Mouse (Mus musculus): ENCODE results near the gene Col5a3. TPM values are rescaled to one million over a fixed set of nuclear protein-coding genes. Genes with fewer than 3 reads are reported as not detected.

Col5a3 gene
- total RNA-seq, 1 experiment from 2014 or later: not detected

GRCm38 (mm10) chr9:20812537-20813271 is 2.2 kb downstream of the Col5a3 start:
- 0 out of 4 replicates have a peak, but pooled peaks of 1 of the 2 experiments have one; percentile 52 for ATAC-seq (replicated peaks in 1 of 2; ENCODE audit: insufficient read depth in 1 of 2, low FRiP score in 2 of 2, low TSS enrichment in 1 of 2, low read depth in 1 of 2, poor library complexity in 2 of 2, severe bottlenecking in 2 of 2)

DNA sequence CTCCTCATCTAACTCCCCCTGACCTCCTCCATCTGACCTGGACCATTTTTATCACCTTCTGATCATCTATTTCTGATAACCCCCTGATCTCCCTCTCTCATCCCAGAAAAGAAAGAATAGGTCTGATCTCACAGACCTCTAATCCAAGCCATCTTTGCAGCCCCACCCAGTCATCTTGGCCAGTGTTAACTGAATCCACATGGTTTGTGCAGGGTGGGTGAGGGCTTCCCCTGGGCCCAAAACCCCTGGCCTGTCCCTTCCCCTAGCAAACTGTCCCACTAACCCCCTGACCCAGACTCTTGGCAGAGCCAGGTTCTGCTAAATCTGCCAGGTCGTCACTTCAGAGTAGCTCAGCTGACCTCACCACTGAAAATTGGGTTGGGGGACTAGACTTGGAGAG is 4.1 kb downstream of the Col5a3 start:
- ATAC-seq (replicated peaks in 1 of 2; ENCODE audit: insufficient read depth in 1 of 2, low FRiP score in 2 of 2, low TSS enrichment in 1 of 2, low read depth in 1 of 2, poor library complexity in 2 of 2, severe bottlenecking in 2 of 2): no peak

- ATAC-seq (replicated peaks in 1 of 2; ENCODE audit: insufficient read depth in 1 of 2, low FRiP score in 2 of 2, low TSS enrichment in 1 of 2, low read depth in 1 of 2, poor library complexity in 2 of 2, severe bottlenecking in 2 of 2): no peak
Observed at GRCm38 (mm10) chr9:20810271-20810670, 4.6 kb downstream of the Col5a3 start.

DNA sequence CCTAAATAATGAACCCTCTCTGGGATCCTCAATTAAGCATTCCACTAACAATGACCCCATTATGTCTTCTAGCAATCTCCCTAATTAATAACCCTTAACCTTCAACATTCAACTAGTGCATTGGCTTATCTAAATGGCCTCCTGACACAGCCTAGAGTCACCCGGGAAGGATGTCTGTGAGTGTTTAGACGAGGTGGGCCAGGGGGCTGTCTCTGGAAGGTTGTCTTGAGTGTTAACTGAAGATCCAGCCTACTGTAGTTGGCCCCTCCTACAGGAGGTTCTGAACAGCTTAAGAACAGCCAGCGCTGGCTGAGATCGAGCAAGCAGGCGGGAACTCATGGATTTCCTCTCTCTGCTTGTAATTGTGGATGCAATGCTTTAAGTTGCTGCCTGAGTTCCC is 9.2 kb downstream of the Col5a3 start:
- ATAC-seq (replicated peaks in 1 of 2; ENCODE audit: insufficient read depth in 1 of 2, low FRiP score in 2 of 2, low TSS enrichment in 1 of 2, low read depth in 1 of 2, poor library complexity in 2 of 2, severe bottlenecking in 2 of 2): no peak

GRCm38 (mm10) chr9:20805159-20805495 is 9.7 kb downstream of the Col5a3 start:
- no peak for ATAC-seq (replicated peaks in 1 of 2; ENCODE audit: insufficient read depth in 1 of 2, low FRiP score in 2 of 2, low TSS enrichment in 1 of 2, low read depth in 1 of 2, poor library complexity in 2 of 2, severe bottlenecking in 2 of 2)

GRCm38 (mm10) chr9:20804266-20805158 is 10.4 kb downstream of the Col5a3 start:
- peak; percentile 77 to 83; a peak in 3 of 4 replicates for ATAC-seq (replicated peaks in 1 of 2; ENCODE audit: insufficient read depth in 1 of 2, low FRiP score in 2 of 2, low TSS enrichment in 1 of 2, low read depth in 1 of 2, poor library complexity in 2 of 2, severe bottlenecking in 2 of 2)

DNA sequence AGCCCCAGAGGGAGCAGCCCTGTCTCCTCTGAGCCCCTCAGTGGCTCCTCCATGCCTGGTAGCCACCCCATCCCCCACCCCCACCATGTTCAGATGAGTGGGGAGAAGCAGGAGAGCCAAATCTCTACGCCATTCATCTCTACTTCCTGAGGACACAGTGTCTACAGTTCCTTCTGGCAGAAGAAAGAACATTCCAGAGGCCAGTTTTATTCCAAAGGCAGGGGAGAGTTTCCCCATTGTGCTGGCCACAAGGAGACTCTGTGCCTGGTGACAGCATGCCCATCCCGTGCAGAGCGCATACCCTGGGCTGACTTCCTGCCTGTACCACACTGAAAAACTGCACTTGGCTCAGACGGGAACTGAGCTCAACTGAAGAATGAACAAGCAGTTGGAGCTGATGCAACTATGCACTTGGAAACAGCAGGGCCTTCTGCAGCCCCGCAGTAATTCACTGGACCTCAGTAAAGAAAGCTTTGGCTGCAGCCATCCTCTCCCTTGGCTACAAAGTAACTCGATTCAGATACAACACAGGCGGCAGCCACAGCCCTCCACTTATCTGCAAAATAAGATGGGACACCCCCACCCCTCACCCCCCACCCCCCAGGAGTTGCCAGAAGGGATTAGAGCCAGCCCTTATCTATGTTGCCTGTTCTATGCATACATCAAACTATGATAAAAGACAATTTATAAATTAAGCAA is 20.6 kb downstream of the Col5a3 start:
- ATAC-seq (replicated peaks in 1 of 2; ENCODE audit: insufficient read depth in 1 of 2, low FRiP score in 2 of 2, low TSS enrichment in 1 of 2, low read depth in 1 of 2, poor library complexity in 2 of 2, severe bottlenecking in 2 of 2): peak; percentile 83 to 93

GRCm38 (mm10) chr9:20790345-20790744 is 24.5 kb downstream of the Col5a3 start:
- ATAC-seq (replicated peaks in 1 of 2; ENCODE audit: insufficient read depth in 1 of 2, low FRiP score in 2 of 2, low TSS enrichment in 1 of 2, low read depth in 1 of 2, poor library complexity in 2 of 2, severe bottlenecking in 2 of 2): no peak

GRCm38 (mm10) chr9:20789651-20790050 is 25.2 kb downstream of the Col5a3 start:
- ATAC-seq (replicated peaks in 1 of 2; ENCODE audit: insufficient read depth in 1 of 2, low FRiP score in 2 of 2, low TSS enrichment in 1 of 2, low read depth in 1 of 2, poor library complexity in 2 of 2, severe bottlenecking in 2 of 2): no peak

DNA sequence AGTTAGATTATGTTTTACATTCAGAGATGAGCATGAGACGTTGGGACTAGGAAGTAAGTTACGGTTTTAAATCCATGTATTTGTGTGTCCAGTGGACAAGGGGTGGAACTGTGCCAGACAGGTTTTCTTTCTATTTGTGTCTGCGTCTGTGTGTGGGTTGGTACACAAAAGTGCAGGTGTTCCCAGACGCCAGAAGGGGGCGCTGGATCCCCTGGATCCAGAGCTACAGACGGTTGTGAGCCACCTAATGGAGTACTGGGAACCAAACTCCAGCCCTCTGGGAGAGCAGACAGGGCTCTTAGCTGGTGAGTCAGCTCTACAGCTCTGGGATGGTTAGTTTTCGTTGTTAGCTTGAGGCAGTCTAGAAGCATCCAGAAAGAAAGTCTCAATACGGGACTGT is 26.9 kb downstream of the Col5a3 start:
- ATAC-seq (replicated peaks in 1 of 2; ENCODE audit: insufficient read depth in 1 of 2, low FRiP score in 2 of 2, low TSS enrichment in 1 of 2, low read depth in 1 of 2, poor library complexity in 2 of 2, severe bottlenecking in 2 of 2): no peak

- no peak for ATAC-seq (replicated peaks in 1 of 2; ENCODE audit: insufficient read depth in 1 of 2, low FRiP score in 2 of 2, low TSS enrichment in 1 of 2, low read depth in 1 of 2, poor library complexity in 2 of 2, severe bottlenecking in 2 of 2)
Observed at GRCm38 (mm10) chr9:20785055-20785454, 29.8 kb downstream of the Col5a3 start.

GRCm38 (mm10) chr9:20781286-20781685 is 33.6 kb downstream of the Col5a3 start:
- no peak for ATAC-seq (replicated peaks in 1 of 2; ENCODE audit: insufficient read depth in 1 of 2, low FRiP score in 2 of 2, low TSS enrichment in 1 of 2, low read depth in 1 of 2, poor library complexity in 2 of 2, severe bottlenecking in 2 of 2)

DNA sequence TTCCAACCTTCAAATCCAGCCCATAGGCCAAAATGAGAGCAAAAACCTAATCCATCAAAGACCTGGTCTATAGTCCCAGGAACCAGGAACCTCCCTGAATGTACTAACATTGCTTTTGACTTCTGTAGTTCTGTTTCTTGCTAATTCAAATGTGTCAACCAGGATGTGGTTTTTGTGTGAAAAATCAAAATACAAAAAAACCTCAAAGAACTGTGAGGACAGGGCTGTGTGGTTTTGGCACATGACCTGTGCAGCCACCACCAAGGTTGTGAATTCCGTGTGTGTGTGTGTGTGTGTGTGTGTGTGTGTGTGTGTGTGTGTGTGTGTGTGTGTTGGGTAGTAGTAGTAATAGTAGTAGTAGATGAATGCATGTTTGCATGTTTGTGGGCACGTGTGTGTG is 49.6 kb downstream of the Col5a3 start:
- peak; percentile 72 to 80 for ATAC-seq (replicated peaks in 1 of 2; ENCODE audit: insufficient read depth in 1 of 2, low FRiP score in 2 of 2, low TSS enrichment in 1 of 2, low read depth in 1 of 2, poor library complexity in 2 of 2, severe bottlenecking in 2 of 2)

DNA sequence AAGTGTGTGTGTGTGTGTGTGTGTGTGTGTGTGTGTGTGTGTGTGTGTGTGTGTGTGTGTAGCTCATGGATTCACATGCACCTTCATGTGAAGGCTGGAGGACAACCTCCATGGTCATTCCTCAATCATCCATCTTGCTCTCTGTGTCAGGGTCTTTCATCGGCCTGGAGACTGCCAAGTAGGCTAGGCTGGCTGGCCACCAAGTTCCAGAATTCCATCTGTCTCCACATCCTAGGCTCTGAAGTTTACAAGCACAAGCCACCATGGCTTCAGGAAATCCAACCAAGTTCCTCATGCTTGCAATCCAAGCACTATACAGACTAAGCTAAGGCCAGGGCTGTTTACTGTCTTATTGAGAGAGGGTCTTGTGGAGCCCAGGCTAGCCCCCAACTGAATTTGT is 51.8 kb downstream of the Col5a3 start:
- no peak for ATAC-seq (replicated peaks in 1 of 2; ENCODE audit: insufficient read depth in 1 of 2, low FRiP score in 2 of 2, low TSS enrichment in 1 of 2, low read depth in 1 of 2, poor library complexity in 2 of 2, severe bottlenecking in 2 of 2)

DNA sequence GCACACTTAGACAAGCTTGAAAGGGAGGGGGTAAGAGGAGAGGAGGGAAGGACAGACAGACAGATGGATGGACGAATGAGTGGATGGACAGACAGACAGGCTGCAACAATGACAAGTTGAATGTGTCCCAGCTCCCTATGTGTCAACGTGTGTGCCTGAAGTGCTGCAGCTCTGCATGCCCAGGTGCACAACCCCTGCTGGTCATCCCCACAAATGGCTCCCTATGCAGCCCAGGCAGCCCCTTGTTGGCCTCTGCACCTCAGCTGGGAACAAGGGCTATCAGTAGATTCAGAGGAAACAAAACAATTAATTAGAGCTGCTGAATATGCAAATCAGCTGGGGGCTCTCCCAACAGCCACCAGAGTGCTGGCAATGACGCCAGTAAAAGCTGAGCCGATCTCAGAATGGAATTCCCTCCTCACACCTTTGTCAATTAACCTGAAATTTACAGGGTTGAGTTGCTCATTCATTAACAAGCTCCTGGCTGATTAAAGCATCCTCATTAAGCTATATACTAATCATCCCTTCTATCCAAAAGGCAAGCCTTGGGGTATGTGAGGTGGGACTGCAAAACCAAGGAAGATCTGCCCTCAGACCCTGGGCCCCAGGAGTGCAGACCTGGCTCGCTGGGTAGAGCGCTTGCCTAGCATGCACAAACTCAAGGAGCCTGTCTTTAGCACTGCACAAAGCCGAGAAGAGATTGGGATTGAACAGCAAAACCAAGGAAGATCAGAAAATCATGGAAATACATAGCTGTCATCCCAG is 52.5 kb downstream of the Col5a3 start:
- no peak for ATAC-seq (replicated peaks in 1 of 2; ENCODE audit: insufficient read depth in 1 of 2, low FRiP score in 2 of 2, low TSS enrichment in 1 of 2, low read depth in 1 of 2, poor library complexity in 2 of 2, severe bottlenecking in 2 of 2)

DNA sequence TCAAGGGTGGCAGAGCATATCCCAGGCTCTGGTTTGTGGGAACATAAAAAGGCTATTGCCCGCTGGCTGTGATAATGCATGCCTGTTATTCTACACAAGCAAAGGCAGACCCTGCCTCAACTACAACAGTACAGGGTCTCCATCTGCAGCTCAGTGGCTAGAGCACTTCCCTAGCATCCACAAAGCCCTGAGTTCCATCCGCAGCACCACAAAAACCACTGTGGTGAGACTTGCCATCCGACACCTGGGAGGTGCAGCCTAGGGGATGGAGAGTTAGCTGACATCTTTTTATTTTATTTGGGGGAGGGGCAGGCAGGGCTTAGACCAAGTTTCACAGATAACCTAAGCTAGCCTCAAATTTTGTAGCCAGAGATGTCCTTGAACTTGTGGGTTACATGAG is 53.5 kb downstream of the Col5a3 start:
- ATAC-seq (replicated peaks in 1 of 2; ENCODE audit: insufficient read depth in 1 of 2, low FRiP score in 2 of 2, low TSS enrichment in 1 of 2, low read depth in 1 of 2, poor library complexity in 2 of 2, severe bottlenecking in 2 of 2): no peak

DNA sequence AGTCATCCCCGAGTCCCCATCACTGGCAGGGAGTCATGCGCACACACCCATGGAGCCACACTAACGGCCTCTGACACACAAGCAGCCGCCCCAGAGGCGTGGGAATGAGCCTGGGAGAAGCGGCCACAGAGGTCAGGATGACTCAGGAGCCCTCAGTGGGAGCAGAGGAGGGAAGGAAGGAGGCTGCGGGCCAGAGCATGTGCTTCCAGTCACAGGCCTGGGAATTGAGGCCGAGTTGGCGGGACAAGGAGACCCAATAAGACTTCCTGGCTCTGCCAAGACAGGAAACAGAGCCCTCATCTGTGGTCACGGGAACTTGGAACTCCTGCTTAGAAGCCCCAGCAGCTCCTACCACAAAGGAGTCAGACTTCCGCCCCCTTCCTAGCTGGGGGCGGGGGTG is 54.1 kb downstream of the Col5a3 start:
- peak in 1 of 2 experiments; percentile 13; a peak in 1 of 4 replicates for ATAC-seq (replicated peaks in 1 of 2; ENCODE audit: insufficient read depth in 1 of 2, low FRiP score in 2 of 2, low TSS enrichment in 1 of 2, low read depth in 1 of 2, poor library complexity in 2 of 2, severe bottlenecking in 2 of 2)

Data from hematopoietic stem cell, adult 5-6 weeks (primary cell).